Mouse (Mus musculus): Measurements from ENCODE around the gene Dapk2. TPM values are rescaled to one million over a fixed set of nuclear protein-coding genes. Genes with fewer than 3 reads are reported as not detected.

The Dapk2 gene
- total RNA-seq, 4 experiments from 2014 or later = 3.5 to 8.0 (median 4.8) TPM

DNA sequence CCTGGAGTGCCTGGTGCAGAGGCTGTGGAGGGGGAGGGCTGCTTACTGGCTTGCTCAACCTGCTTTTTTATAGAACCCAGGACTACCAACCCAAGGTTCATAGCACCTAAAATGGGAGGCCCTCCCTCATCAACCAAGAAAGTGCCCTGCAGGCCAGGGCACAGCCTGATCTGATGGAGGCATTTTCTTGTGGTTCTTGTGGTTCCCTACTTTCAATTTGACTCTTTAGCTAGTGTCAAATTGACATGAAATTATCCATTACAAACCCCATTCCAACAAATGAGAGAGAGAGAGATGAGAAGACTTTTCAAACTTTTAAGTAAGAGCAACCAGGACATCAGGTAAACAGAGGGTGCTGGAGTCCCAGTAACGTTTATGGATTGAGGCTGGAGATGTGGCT lies 15.8 kb upstream of the Dapk2 start:
- no peak for DNase-seq (ENCODE audit: low spot score)

DNA sequence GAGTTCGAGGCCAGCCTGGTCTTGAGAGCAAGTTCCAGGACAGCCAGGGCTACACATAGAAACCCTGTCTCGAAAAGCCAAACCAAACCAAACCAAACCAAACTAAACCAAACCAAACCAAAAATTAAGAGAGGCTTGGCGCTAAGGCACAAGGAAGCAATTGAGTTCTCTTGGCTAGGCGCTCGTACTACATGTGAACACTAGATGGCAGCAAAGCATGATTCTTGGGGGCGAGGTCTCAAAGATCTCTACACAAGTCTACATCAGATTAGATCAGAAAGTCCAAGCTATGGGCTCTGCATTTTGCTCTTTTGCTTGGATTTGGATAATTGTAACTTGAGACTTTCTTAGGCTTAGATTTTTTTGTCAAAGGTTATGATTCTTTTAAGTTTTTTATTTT lies 13.8 kb upstream of the Dapk2 start:
- peak; percentile 72 for DNase-seq (ENCODE audit: low spot score)

- no peak for DNase-seq (ENCODE audit: low spot score)
Observed at GRCm38 (mm10) chr9:66146141-66146540, 11.9 kb upstream of the Dapk2 start.

GRCm38 (mm10) chr9:66152011-66152410 lies 6.0 kb upstream of the Dapk2 start:
- DNase-seq (ENCODE audit: low spot score) = no peak

DNA sequence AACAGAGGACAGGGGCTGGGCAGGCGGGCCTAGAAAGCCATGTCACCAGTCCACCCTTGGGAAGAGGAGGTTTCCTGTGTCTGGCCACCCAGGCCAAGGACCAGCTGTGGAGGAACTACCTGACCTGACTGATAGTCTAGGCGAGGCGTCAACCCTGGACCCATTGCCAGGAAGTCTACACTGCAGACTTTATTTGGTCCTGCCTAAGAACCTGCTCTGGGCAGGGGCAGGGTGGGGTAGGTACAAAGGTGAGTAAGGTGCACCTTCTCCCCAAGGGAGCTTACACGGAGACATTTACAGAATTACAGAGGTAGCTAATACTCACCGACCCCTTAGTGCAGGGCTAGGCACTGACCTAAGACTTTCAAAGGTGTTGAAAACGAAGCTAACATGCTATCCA lies 4.4 kb upstream of the Dapk2 start:
- DNase-seq (ENCODE audit: low spot score) = no peak

GRCm38 (mm10) chr9:66154013-66154412 lies 4.0 kb upstream of the Dapk2 start:
- no peak for DNase-seq (ENCODE audit: low spot score)

- DNase-seq (ENCODE audit: low spot score) = no peak
Observed at GRCm38 (mm10) chr9:66155534-66155933, 2.5 kb upstream of the Dapk2 start.

GRCm38 (mm10) chr9:66158885-66159430 lies 935 bp downstream of the Dapk2 start:
- no peak for DNase-seq (ENCODE audit: low spot score)

DNA sequence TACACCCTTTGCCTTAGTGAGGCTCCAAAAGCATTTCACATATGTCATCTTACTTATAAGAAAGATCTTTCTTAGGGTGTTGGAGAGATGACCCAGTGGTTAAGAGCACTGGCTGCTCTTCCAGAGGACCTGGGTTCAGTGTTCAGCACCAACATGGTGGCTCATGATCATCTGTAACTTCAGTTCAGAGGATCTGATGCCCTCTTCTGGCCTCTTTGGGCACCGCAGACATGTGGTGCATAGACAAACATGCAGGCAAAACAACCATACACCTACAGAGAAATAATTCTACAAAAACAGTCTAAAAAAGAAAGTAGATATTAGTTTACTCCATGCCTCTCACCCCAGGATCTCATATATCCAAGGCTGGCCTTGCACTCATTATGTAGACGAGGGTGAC lies 2.1 kb downstream of the Dapk2 start:
- no peak for DNase-seq (ENCODE audit: low spot score)

GRCm38 (mm10) chr9:66162995-66163394 lies 5.0 kb downstream of the Dapk2 start:
- peak; percentile 48 for DNase-seq (ENCODE audit: low spot score)

GRCm38 (mm10) chr9:66167222-66167621 lies 9.2 kb downstream of the Dapk2 start:
- DNase-seq (ENCODE audit: low spot score) = no peak

DNA sequence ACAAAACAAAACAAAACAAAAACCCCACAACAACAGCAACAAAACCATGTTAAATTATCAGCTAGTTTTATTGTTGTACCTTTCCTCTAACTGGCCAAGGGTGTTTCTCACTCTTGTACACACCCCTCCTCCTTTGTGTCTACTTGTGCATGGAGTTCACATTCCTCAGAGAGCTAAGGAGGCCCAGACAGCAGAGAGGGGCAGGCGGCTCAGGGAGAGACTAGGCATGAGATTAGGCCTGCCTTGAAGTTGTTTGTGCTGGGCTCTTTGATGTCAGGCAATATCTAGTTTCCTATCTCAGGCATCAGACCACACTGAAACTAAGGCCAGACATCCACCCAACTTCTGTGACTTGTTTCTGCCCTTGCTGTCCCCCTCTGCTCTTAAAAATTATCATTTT lies 10.2 kb downstream of the Dapk2 start:
- no peak for DNase-seq (ENCODE audit: low spot score)

DNA sequence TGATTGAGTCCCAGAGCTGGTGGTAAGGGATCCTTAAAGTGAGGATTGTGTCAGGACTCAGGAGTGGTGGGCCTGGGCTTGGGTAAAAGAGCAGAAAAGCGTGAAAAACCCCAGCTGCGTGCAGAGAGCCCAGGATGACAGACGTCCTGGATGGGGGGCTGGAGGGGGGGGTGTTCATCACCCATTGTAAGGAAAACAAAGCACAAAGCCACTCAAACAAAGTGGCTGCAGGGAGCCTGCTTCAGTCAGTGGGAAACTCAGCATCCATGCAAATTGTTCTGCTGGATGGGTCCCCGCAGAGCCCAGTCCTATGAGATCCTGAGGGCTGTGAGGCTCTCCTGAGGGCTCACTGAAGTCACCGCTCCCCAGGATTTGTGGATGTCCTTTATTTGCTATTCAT lies 12.5 kb downstream of the Dapk2 start:
- DNase-seq (ENCODE audit: low spot score) = no peak

DNA sequence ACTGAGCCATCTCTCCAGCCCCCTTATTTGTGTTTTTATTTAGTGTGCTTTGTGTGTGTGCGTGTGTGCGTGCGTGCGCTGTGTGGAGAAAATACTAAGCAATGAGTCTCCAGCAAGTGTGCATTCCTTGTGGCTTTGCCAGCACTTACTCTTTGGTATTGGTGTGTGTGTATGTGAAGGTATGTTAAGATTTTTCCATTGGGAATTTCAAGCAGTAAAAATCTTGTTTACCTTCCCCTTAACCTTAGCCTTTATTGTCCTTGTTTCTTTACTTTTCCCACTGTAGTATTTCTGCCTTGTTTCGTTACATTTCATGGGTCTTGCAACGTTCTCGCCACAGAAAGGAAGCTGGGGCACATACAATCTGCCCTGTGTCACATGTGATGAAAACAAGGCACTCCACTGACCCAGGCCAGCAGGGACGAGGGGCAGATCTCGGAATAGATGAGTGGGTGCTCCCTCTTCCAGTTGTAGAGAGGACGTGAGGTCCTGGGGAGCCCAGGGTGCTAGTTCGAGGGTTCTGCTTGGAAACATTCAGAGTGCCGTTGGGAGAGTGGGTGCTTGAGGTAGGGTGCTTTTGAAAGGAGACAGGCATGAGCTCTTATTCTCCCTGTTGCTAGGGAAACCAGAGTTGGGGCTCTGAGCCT lies 13.4 kb downstream of the Dapk2 start:
- DNase-seq (ENCODE audit: low spot score) = no peak

GRCm38 (mm10) chr9:66173316-66173855 lies 15.4 kb downstream of the Dapk2 start:
- no peak for DNase-seq (ENCODE audit: low spot score)

DNA sequence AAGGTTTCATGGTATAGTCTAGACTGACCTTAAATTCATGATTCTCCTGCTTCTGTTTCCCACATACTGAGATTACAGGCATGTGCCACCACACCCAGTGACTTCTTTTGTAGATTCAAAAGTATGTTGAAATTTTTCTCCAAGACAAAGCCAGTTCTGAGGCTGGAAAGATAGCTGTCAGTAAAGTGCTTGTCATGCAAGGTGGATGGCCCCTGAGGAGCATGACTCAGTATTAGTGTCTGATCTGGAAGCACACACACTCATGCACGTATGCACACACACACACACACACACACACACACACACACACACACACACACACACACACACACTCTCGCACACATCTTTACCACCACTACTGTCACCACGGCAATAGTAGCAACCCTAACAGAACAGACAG lies 17.0 kb downstream of the Dapk2 start:
- no peak for DNase-seq (ENCODE audit: low spot score)

GRCm38 (mm10) chr9:66177975-66178374 lies 20.0 kb downstream of the Dapk2 start:
- no peak for DNase-seq (ENCODE audit: low spot score)

- peak; percentile 35 for DNase-seq (ENCODE audit: low spot score)
Observed at GRCm38 (mm10) chr9:66179795-66180194, 21.8 kb downstream of the Dapk2 start.

DNA sequence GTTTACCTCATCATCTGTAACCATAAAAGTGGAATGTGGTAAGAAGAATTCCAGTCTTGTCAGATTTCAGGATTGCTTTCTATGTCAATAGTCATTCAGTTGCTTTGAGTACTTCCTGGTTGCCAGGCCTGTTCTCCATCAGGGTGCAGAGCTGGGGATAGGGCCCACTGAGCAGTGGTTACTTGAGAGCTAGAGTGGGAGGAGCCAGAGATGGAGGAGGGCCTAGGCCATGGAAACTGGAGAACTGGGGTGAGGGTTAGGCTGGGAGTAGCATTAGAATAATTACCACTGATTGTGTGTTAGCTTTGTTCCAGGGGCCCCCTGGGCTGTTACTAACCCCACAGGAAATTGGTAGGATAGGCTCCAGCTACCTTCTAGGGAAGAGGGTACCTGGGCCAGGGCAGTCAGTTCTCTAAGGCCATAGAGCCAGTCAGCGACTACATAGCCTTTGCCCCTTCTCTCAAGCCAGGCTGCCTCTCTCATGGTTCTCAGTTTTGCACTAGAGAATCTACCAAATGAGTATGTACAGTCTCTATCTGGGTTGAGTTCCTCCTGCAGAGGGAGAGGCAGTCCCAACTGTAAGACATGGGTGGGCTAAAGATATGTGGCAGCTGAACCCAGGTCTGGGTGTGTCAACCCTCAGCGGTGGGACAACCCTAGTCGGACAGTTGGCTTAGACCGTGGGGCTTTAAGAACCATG lies 23.3 kb downstream of the Dapk2 start:
- no peak for DNase-seq (ENCODE audit: low spot score)

DNA sequence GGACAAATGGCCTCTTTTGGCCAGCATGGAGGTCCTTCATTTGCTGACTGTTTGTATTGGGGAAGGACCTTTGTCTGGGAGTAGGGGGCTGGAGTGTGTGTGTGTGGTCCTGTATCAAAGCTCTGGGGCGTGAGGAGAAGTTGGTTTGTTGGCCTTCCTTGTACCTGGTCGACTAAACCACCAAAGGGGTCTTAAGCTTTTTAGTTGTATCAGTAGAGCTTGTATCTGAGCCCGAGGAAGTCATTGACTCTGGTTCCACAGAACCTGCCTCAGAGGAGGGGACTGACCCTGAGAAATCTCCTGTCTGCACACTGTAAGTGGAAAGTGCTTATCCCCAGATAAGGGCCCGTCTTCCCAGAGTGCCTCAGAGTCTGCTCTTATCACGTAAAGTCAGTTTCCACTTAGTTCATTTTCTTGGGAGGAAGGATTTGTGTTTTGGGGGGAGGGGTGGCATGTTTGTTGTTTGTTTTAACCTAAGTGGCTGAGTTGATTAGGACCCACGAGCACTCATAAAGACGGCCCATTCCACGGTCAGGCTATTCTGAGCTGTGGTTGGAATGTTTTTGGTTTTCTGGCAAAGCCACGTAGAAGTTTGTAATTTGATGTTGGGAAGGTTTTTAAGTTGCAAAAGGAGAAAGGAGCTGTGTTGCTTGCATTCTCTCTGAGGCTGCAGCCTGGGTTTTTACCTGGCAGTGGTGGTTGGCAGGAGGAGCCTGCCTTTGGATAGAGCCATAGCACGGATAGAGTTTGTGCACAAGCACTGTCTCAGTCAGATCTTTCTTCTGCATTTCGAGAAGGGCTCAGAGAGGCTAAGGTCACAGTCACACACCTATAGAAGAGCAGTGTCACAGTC lies 24.0 kb downstream of the Dapk2 start:
- DNase-seq (ENCODE audit: low spot score) = no peak

GRCm38 (mm10) chr9:66182679-66182993 lies 24.6 kb downstream of the Dapk2 start:
- no peak for DNase-seq (ENCODE audit: low spot score)

DNA sequence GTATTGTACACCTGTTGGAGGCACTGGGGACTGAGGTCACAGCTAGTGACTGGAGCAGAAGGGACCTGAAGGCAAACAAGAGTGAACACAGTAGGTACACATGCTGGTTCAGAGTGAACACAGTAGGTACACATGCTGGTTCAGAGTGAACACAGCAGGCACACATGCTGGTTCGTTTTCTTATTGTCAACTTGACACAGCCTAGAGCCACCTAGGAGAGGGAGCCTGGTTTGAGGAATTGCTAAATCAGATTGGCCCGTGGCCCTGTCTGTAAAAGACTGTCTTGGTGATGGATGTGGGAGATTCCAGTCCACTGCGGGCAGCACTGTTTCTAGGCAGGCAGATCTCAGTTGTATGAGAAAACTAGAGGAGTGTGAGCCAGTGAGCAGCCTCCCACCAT lies 25.0 kb downstream of the Dapk2 start:
- no peak for DNase-seq (ENCODE audit: low spot score)
